Mouse (Mus musculus) midbrain, embryonic 10.5 days (tissue): ENCODE measurements around the gene Lrriq4. TPM values are rescaled to one million over a fixed set of nuclear protein-coding genes. Genes with fewer than 3 reads are reported as not detected.

ENCODE experiments used
- DNase-seq: peaks from one replicate; pipeline ENCODE4 v3.0.0-alpha.2; 2017; ENCODE audit warnings: low spot score
- H3K27ac ChIP-seq: fragments of 300-500 bp; sonication (generic); replicated peaks from 2 replicates; pipeline ENCODE4 v1.5.1; 2016; ENCODE audit warnings: mild to moderate bottlenecking
- H3K27me3 ChIP-seq: fragments of 300-500 bp; sonication (generic); 2 replicates; pipeline ENCODE4 v1.6.1; 2016; ENCODE audit warnings: low read depth, mild to moderate bottlenecking; ENCODE audit not compliant: poor library complexity, severe bottlenecking
- H3K36me3 ChIP-seq: fragments of 300-500 bp; sonication (generic); 2 replicates; pipeline ENCODE4 v1.6.1; 2016; ENCODE audit warnings: mild to moderate bottlenecking, moderate library complexity
- H3K4me1 ChIP-seq: fragments of 300-500 bp; sonication (generic); 2 replicates; pipeline ENCODE4 v1.6.1; 2016
- H3K4me3 ChIP-seq: fragments of 300-500 bp; sonication (generic); 2 replicates; pipeline ENCODE4 v1.5.1; 2016; ENCODE audit warnings: mild to moderate bottlenecking, moderate library complexity
- H3K9me3 ChIP-seq: fragments of 300-500 bp; sonication (generic); replicated peaks from 2 replicates; pipeline ENCODE4 v1.6.1; 2016; ENCODE audit warnings: mild to moderate bottlenecking
- WGBS: fragments of 180-500 bp; shearing (Covaris S2); methylation state at CpG from one replicate; pipeline ENCODE4 v1.1.7; 2016; 5-methylcytosine and 5-hydroxymethylcytosine counted together
- polyA plus RNA-seq: library from polyadenylated mRNA; unstranded; fragments of >200 nt; fragmentation: Nextera tagmentation; extraction: Ambion mirVana; gene quantifications from 2 replicates; pipeline ENCODE4 v1.2.1, GENCODE M21; 2016

Lrriq4 gene
- polyA plus RNA-seq, 1 experiment from 2014 or later: not detected

DNA sequence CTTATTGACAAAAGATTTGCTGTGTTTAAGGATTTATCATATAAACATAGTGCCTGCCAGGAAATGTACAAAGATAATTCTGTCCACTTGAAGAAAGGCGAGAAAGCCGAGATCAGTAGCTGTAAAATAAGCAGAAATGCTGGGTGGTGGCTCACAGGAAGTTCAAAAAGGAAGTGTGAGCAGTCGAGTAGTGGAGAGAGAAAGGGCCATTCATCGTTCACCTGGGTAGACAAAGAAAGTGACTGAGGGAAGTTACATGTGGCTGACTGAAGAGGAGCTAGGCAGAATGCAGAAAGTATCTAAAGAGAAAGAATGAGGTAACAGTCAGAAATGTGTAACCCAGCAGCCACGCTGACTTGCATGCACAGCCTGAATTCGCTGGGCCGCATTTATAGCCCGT, 24.2 kb upstream of the Lrriq4 start:
- no peak for DNase-seq
- H3K4me3 ChIP-seq: no peak overlapping the region
- H3K36me3 ChIP-seq: peaks cover 57% of the 10 kb centered on the region
- 91% methylated on average over 8 of the region's 8 CpGs for WGBS
- no peaks in the 10 kb centered on the region for H3K4me1 ChIP-seq
- H3K27ac ChIP-seq: no peak overlapping the region
- H3K9me3 ChIP-seq: no peaks in the 10 kb centered on the region
- H3K27me3 ChIP-seq: no peaks in the 10 kb centered on the region

DNA sequence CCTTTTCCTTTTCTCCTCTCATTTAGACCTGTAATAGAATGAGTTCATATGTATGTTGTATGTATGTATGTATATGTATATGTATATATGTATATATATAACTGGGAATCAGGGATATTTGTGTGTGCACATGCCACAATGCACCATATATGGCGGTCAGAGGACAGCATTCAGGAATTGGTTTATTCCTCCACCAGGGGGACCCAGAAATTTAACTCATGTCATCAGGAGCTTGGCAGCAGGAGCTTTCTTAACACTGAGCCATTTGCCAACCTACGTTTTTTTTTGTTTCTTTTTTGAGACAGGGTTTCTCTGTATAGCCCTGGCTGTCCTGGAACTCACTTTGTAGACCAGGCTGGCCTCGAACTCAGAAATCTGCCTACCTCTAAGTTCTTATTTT, 10.6 kb upstream of the Lrriq4 start:
- Histone ChIP-seq H3K27me3 (no peaks in the 10 kb centered on the region), H3K9me3 (no peaks in the 10 kb centered on the region), H3K27ac (no peak overlapping the region), H3K4me1 (no peaks in the 10 kb centered on the region), H3K36me3 (no peaks in the 10 kb centered on the region), H3K4me3 (no peak overlapping the region)
- no peak for DNase-seq
- 58% methylated on average over 3 of the region's 3 CpGs for WGBS

DNA sequence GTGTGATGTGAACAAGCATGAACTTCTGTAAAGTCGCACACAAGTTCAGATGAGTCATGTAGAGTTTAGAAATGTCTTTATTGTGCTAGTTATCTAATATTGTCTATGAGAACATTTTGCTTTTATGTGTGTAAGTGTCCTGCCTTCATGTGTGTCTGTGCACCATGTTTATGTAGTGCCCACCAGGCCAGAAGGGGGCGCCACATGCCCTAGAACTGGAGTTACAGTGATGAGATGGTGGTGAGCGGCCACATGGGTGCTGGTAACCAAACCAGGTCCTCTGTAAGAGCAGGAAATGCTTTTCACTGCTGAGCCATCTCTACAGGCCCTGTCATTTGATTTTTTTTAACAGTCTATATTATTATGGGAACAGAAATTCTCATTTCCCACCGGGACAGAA, 8.7 kb upstream of the Lrriq4 start:
- H3K4me3 ChIP-seq: no peak overlapping the region
- H3K36me3 ChIP-seq: no peaks in the 10 kb centered on the region
- no peaks in the 10 kb centered on the region for H3K27me3 ChIP-seq
- no peak for DNase-seq
- 87% methylated on average over 4 of the region's 4 CpGs for WGBS
- H3K4me1 ChIP-seq: no peaks in the 10 kb centered on the region
- H3K27ac ChIP-seq: no peak overlapping the region
- H3K9me3 ChIP-seq: no peaks in the 10 kb centered on the region

DNA sequence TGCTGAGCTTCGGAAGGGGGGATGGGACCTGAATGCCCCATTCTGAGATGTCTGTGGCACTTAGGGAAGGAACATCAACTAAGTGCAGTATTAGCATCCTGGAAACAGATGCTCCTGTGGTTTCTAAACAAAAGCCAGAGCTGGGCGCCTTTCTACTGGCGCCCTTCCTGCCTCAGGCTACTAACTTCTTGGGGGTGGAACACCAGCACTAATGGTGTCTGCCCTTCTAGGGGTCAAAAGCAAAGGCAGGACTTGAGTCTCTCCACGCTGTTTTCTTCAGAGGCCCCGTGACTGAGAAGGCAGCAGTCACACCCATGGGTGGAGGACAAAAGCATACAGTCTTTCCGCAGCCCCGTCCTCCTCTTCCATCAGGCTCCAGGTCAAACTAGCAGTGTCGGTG, 2.5 kb downstream of the Lrriq4 start:
- Histone ChIP-seq H3K4me3 (peak overlapping the region; percentile 58), H3K27me3 (peaks cover 44% of the 10 kb centered on the region), H3K27ac (no peak overlapping the region), H3K4me1 (peaks cover 25% of the 10 kb centered on the region), H3K36me3 (no peaks in the 10 kb centered on the region), H3K9me3 (no peaks in the 10 kb centered on the region)
- WGBS: 54% methylated on average over 8 of the region's 8 CpGs
- no peak for DNase-seq

DNA sequence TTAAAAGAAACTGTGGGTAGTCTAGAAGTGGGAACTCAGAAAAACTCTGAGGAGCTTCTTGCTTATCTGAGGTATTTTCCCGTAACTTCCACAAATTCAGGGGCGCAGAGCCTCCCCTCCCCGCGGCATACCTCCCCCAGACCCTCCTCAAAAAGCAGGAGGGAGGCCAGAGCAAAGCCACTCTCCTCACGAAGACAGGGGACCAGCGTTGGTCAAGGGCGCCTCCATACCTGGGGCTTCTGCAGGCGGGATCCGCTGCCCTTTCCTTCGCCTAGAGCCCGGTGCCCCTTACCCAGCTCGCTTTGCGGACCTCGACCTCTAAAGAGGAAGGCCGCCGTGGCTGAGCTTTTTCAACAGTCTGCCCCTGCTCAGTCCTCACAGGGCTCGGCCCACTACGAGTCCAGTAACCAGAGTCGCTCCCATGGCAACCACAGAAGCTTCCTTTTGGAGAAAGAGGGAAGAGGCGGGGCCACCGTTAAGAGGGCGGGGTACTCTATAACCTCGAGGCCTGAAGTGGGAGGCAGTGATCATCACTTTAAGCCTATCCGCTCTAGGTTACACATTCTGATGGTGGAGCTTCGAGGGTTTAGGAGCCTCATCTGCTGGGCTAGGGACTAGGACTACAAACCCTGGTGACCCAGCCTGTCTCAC, 3.3 kb downstream of the Lrriq4 start, which contains the start of gene Lrrc34:
TSS of gene Lrrc34 (minus strand) at position 430 of the 651 bp plus-strand sequence.
- peak; percentile 85 for DNase-seq
- Histone ChIP-seq H3K4me3 (peak within 1 kb of the TSS; percentile 58), H3K27me3 (peaks cover 44% of the 10 kb centered on the region), H3K36me3 (no peaks in the 10 kb centered on the region), H3K4me1 (peaks cover 25% of the 10 kb centered on the region), H3K9me3 (no peaks in the 10 kb centered on the region), H3K27ac (peak within 1 kb of the TSS; percentile 78)
- 2% methylated on average over 25 of the region's 25 CpGs for WGBS

DNA sequence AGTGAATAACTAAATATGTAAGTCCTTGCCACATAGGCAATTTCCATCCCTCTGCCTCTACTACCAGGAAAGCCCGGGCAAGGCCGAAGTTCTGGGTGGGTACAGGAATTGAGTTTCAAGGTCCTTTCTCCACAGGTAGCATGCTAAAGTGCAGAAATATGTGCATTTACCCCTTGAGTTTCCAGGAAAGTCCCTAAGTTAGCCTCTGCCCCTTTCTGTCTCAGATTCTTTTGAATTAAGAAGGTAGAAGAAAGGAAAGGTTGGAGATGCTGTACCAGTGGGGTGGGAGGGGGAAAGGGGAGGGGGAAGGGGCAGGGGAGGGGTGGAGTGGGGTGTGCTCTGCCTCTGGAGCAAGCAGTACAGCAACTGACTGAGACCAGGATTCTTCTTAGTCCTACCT, 4.2 kb downstream of the Lrriq4 start:
- H3K27me3 ChIP-seq: peaks cover 44% of the 10 kb centered on the region
- WGBS: 96% methylated on average over 2 of the region's 2 CpGs

DNA sequence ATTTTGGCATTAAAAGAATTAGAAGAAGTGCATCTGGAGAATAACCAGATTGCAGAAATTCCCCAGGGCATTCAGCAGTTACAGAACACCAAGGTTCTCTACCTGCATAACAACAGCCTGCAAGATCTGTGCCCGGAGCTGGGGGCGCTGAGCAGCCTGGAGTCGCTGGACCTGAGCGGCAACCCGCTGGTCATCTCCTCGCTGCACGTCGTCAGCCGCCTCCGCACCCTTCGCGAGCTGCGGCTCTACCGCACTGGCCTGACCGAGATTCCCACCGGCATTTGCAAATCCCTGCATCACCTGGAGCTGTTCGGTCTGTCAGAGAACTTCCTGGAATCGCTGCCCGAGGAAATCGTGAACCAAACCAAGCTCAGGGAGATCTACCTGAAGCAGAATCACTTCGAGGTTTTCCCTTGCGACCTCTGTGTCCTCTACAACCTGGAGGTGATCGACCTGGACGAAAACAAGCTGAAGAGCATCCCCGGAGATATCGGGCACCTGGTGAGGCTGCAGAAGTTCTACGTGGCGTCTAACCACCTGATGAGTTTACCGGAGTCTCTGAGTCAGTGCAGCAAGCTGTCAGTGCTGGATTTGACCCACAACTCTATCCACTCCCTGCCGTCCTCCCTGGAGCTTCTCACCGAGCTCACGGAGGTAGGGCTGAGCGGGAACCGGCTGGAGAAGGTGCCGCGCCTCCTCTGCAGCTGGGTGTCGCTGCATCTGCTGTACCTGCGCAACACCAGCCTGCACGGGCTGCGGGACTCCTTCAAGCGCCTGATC, 5.9 kb downstream of the Lrriq4 start:
- peak overlapping the region; percentile 51 for H3K4me3 ChIP-seq
- no peak overlapping the region for H3K27ac ChIP-seq
- no peaks in the 10 kb centered on the region for H3K9me3 ChIP-seq
- WGBS: under 1% methylated on average over 41 of the region's 41 CpGs
- H3K36me3 ChIP-seq: no peaks in the 10 kb centered on the region
- peaks cover 44% of the 10 kb centered on the region for H3K27me3 ChIP-seq
- peaks cover 25% of the 10 kb centered on the region for H3K4me1 ChIP-seq
- DNase-seq: peak; percentile 38

More for the DNA sequence above, 4.2 kb downstream of the Lrriq4 start:
- H3K9me3 ChIP-seq: no peaks in the 10 kb centered on the region
- peaks cover 25% of the 10 kb centered on the region for H3K4me1 ChIP-seq
- no peak for DNase-seq
- H3K4me3 ChIP-seq: no peak overlapping the region
- H3K27ac ChIP-seq: no peak overlapping the region
- H3K36me3 ChIP-seq: no peaks in the 10 kb centered on the region

DNA sequence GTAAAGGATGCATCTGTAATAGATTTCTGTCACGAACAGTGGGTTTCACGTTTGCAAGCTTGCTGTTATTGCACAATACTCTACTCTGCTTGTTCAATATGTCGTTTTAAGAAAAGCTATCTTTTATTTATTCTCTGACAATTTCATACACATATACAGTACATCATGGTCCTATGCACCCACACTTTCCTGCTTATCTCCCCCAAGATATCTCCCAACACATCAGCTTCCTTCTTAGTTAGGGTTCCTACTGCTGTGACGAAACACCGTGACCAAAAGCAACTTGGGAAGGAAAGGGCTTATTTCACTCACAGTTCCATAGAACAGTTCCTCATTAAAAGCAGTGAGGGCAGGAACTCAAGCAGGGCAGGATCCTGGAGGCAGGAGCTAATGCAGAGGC, 11.6 kb downstream of the Lrriq4 start:
- no peak for DNase-seq
- 87% methylated on average over 5 of the region's 5 CpGs for WGBS
- Histone ChIP-seq H3K4me1 (no peaks in the 10 kb centered on the region), H3K27ac (no peak overlapping the region), H3K27me3 (peaks cover 8% of the 10 kb centered on the region), H3K9me3 (no peaks in the 10 kb centered on the region), H3K36me3 (no peaks in the 10 kb centered on the region), H3K4me3 (no peak overlapping the region)

DNA sequence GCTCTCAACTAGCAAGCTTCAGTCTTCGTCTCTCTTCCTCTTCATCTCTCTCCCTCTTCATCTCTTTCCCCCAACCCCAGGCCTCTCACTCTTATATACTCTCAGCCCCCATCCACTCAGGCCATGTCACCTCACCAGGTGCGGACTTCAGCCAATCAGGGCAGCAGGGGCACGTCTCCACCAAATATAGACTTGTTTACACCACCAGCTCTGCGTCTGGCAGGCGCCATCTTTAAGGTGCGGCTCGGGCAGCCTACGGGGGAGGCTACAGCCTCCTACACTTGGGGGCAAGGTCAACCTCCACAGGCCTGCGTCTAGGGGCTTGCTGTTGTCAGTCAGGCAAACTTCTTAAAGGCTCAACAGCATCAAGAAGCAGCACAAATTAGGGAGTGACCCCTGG, 14.2 kb downstream of the Lrriq4 start:
- 86% methylated on average over 9 of the region's 9 CpGs for WGBS
- no peaks in the 10 kb centered on the region for H3K27me3 ChIP-seq
- DNase-seq: no peak

DNA sequence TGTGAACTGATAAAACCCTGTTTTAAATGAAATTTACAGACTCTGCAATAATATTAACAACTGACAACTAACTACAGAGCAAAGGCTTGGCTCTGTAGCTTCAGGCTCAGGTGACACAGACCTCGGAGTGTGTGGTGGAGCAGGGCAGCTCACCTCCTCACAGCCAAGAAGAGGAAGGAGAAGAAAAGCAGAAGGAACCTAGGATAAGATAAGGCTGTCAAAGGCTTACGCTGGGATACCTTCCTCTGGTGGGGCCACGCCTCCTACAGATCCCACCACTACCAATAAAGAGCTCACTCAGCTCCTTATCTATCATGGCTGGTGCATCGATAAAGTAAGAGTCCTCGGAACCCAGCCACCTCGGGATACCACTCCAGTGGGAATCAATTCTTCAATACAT, 38.9 kb downstream of the Lrriq4 start:
- Histone ChIP-seq H3K36me3 (no peaks in the 10 kb centered on the region), H3K4me1 (no peaks in the 10 kb centered on the region), H3K9me3 (no peaks in the 10 kb centered on the region), H3K27ac (no peak overlapping the region), H3K27me3 (no peaks in the 10 kb centered on the region), H3K4me3 (no peak overlapping the region)
- no peak for DNase-seq
- 91% methylated on average over 6 of the region's 6 CpGs for WGBS

More for the DNA sequence above, 14.2 kb downstream of the Lrriq4 start:
- H3K36me3 ChIP-seq: no peaks in the 10 kb centered on the region
- H3K9me3 ChIP-seq: no peaks in the 10 kb centered on the region
- no peaks in the 10 kb centered on the region for H3K4me1 ChIP-seq
- H3K27ac ChIP-seq: no peak overlapping the region
- no peak overlapping the region for H3K4me3 ChIP-seq

DNA sequence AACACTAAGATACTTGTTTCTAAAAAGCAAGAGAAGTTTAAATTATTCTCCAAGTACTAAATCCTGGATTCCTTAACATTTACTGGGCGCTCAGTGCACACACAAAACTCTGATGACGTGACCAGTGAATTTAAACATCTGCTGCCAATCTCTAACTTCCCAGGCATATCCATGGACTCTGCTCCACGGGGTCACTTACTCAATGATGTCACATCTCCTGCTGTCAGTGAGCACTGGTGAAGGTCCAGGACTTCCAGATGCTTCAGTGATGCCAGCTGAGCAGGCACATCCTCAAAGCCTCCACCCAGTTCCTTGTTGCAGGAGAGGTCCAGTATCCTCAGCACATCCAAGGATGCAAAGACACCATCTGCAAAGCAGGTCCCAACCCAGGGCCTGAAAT, 42.9 kb downstream of the Lrriq4 start:
- no peak for DNase-seq
- Histone ChIP-seq H3K36me3 (no peaks in the 10 kb centered on the region), H3K4me1 (no peaks in the 10 kb centered on the region), H3K27ac (no peak overlapping the region), H3K27me3 (no peaks in the 10 kb centered on the region), H3K4me3 (no peak overlapping the region), H3K9me3 (no peaks in the 10 kb centered on the region)
- 79% methylated on average over 3 of the region's 3 CpGs for WGBS

DNA sequence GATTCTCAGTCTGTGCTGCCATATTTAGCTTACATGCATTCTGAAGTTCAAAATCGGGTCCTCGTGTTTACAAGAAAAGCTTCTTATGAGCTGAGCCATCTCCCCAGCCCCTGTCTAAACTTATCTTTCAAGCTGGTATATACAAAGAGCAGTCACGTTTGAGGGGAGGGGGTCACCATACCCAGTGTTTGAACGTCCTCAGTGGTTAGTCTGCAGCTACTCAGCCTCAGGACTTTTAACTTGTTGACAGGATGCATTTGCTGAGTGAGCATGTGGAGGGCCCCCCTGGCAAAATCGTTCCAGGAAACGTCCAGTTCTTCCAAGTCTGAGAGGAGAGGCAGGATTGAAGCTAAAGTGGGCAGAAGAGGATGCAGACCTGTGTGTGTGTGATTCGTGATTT, 46.7 kb downstream of the Lrriq4 start:
- H3K36me3 ChIP-seq: no peaks in the 10 kb centered on the region
- no peak overlapping the region for H3K4me3 ChIP-seq
- no peaks in the 10 kb centered on the region for H3K9me3 ChIP-seq
- no peak for DNase-seq
- no peak overlapping the region for H3K27ac ChIP-seq
- H3K27me3 ChIP-seq: no peaks in the 10 kb centered on the region
- WGBS: 73% methylated on average over 7 of the region's 7 CpGs
- H3K4me1 ChIP-seq: no peaks in the 10 kb centered on the region

DNA sequence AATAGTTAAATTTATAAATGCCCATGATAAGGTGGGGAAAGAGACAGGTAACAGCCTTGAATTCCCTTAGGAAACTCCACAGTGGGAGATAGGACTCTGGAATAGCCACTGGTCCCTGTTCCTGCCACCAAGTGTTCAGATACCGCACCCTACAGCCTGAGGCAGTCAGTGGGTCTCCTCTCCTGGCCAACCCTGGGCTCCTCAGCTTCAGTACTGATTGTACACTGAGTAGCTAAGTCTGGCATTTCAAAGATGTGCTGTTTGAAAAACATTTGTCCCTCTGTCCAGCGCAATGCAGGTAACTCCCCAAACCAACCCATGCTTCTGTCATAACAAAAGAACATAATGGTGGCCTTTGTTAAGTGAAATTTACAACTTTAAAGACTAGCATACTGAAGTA, 51.4 kb downstream of the Lrriq4 start:
- Histone ChIP-seq H3K4me1 (no peaks in the 10 kb centered on the region), H3K27me3 (no peaks in the 10 kb centered on the region), H3K27ac (no peak overlapping the region), H3K36me3 (no peaks in the 10 kb centered on the region), H3K9me3 (no peaks in the 10 kb centered on the region), H3K4me3 (no peak overlapping the region)
- 93% methylated on average over 2 of the region's 2 CpGs for WGBS
- no peak for DNase-seq
